18 mouse cellular contexts compared by ENCODE assay signal in the genomic region with DNA sequence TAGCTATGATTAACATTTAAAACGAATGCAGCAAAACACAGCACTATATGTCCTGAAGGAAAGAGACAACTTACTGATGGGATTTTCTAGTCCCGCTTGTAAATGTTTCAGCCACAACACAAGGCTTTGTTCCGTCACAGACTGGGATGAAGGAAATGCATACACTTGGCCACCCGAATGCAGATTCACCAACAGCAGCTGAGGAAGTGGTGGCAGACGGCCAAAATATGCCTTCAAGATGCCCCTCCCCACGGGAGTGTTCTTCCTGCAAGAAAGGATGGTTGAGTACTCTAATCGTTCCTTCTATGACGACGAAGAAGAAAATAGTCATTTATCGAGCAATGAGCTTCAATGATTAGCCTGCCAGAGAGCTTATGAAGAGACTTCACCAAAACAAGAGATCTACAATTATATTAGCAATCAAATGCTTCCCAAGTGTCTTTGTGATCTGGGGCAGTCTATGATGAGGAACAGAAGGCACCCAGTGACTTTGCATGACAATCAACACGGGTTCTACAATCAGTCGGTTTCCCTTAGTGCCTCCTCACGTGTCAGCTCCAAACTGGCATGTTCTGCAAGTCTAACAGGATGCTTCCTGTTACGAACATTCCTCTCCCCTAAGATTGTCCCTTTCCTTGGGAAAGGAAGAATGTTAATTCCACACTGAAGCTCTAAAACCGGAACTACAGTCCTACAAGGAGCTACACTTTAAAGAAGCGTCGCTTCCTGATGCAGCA.
DNase-seq lines count a peak whose midpoint lies in the region; ATAC-seq and TF ChIP-seq lines count a peak whose summit lies in the region.
"Had no signal": no experiment of that assay in that cellular context is flagged by ENCODE, and none has a peak within 500 bp of the region (broad histone marks: within the 10 kb centered on the region; RNA-seq: fewer than 3 reads in every experiment).

No protein-coding gene starts in this region.

- H3K27ac ChIP-seq in kidney, embryonic 16.5 days (ENCODE audit: low read length), result no peak overlapping the region
- no peak overlapping the region for H3K27ac ChIP-seq in midbrain, postnatal 0 days (ENCODE audit: low read depth, low read length)
- H3K27ac ChIP-seq in midbrain, embryonic 10.5 days (replicated peaks), result no peak overlapping the region
- H3K27ac ChIP-seq: embryonic facial prominence, embryonic 13.5 days; hindbrain, embryonic 10.5 days; intestine, embryonic 15.5 days; limb, embryonic 13.5 days had no signal

- H3K9ac ChIP-seq in kidney, embryonic 16.5 days (replicated peaks; ENCODE audit: low read length), result no peak overlapping the region
- H3K9ac ChIP-seq in midbrain, postnatal 0 days (replicated peaks; ENCODE audit: low read length, poor library complexity, severe bottlenecking), result no peak overlapping the region
- H3K9ac ChIP-seq: embryonic facial prominence, embryonic 13.5 days; heart, embryonic 12.5 days; intestine, embryonic 15.5 days; limb, embryonic 13.5 days; liver, postnatal 0 days had no signal

- no peaks in the 10 kb centered on the region for H3K36me3 ChIP-seq in kidney, embryonic 16.5 days (ENCODE audit: insufficient read depth, low read length)
- peaks cover 9% of the 10 kb centered on the region; the same call in 1 of the 2 replicates for H3K36me3 ChIP-seq in midbrain, postnatal 0 days (ENCODE audit: insufficient read depth, low read length)
- H3K36me3 ChIP-seq in midbrain, embryonic 10.5 days, result 0 out of 2 replicates have a peak, but pooled peaks cover 3% of the 10 kb centered on the region
- H3K36me3 ChIP-seq: intestine, embryonic 15.5 days had no signal

- WGBS in kidney, embryonic 16.5 days, result 77% methylated on average over 17 of the region's 17 CpGs
- 72% methylated on average over 17 of the region's 17 CpGs for WGBS in midbrain, postnatal 0 days
- 91% methylated on average over 17 of the region's 17 CpGs for WGBS in midbrain, embryonic 10.5 days

- H3K4me3 ChIP-seq in kidney, embryonic 16.5 days (ENCODE audit: low read length), result no peak overlapping the region
- H3K4me3 ChIP-seq in midbrain, postnatal 0 days (ENCODE audit: low read depth, low read length), result no peak overlapping the region
- no peak overlapping the region for H3K4me3 ChIP-seq in midbrain, embryonic 10.5 days
- H3K4me3 ChIP-seq: embryonic facial prominence, embryonic 13.5 days; heart, embryonic 12.5 days; hindbrain, embryonic 10.5 days; intestine, embryonic 15.5 days; limb, embryonic 13.5 days had no signal

- no peak overlapping the region for H3K4me2 ChIP-seq in kidney, embryonic 16.5 days (replicated peaks; ENCODE audit: low read depth, low read length)
- H3K4me2 ChIP-seq in midbrain, postnatal 0 days (ENCODE audit: low read depth, low read length, poor library complexity, severe bottlenecking), result no peak overlapping the region
- H3K4me2 ChIP-seq: embryonic facial prominence, embryonic 13.5 days; heart, embryonic 12.5 days; intestine, embryonic 15.5 days; limb, embryonic 13.5 days; midbrain, embryonic 11.5 days had no signal

- TF ChIP-seq CTCF in midbrain, postnatal 0 days (IDR thresholded peaks at IDR 0.05), result no peak

- ATAC-seq in cerebellum, adult (ENCODE audit: insufficient number of reproducible peaks, low FRiP score, low TSS enrichment), result no peak
- ATAC-seq in kidney, embryonic 16.5 days (ENCODE audit: low FRiP score, low TSS enrichment), result no peak
- no peak for ATAC-seq in midbrain, postnatal 0 days (ENCODE audit: low FRiP score)
- ATAC-seq: intestine, embryonic 15.5 days; liver, postnatal 0 days had no signal

- H3K4me1 ChIP-seq in kidney, embryonic 16.5 days (ENCODE audit: insufficient read depth, low read length), result 0 out of 2 replicates have a peak, but pooled peaks cover 4% of the 10 kb centered on the region
- H3K4me1 ChIP-seq in midbrain, postnatal 0 days (ENCODE audit: insufficient read depth, low read length), result no peaks in the 10 kb centered on the region
- H3K4me1 ChIP-seq in midbrain, embryonic 10.5 days, result no peaks in the 10 kb centered on the region
- H3K4me1 ChIP-seq: hindbrain, embryonic 10.5 days; intestine, embryonic 15.5 days; limb, embryonic 13.5 days had no signal

- no peaks in the 10 kb centered on the region for H3K9me3 ChIP-seq in kidney, embryonic 16.5 days (ENCODE audit: low read length)
- no peaks in the 10 kb centered on the region for H3K9me3 ChIP-seq in midbrain, postnatal 0 days (ENCODE audit: low read length)
- H3K9me3 ChIP-seq in midbrain, embryonic 10.5 days (replicated peaks), result no peaks in the 10 kb centered on the region
- H3K9me3 ChIP-seq: embryonic facial prominence, embryonic 13.5 days; heart, embryonic 12.5 days; hindbrain, embryonic 10.5 days; intestine, embryonic 15.5 days; limb, embryonic 13.5 days had no signal

- no peaks in the 10 kb centered on the region for H3K27me3 ChIP-seq in kidney, embryonic 16.5 days (ENCODE audit: insufficient read depth, low read length)
- H3K27me3 ChIP-seq in midbrain, postnatal 0 days (ENCODE audit: insufficient read depth, low read length), result no peaks in the 10 kb centered on the region
- no peaks in the 10 kb centered on the region for H3K27me3 ChIP-seq in midbrain, embryonic 10.5 days (ENCODE audit: low read depth, poor library complexity, severe bottlenecking)
- H3K27me3 ChIP-seq: embryonic facial prominence, embryonic 13.5 days; heart, embryonic 12.5 days; intestine, embryonic 15.5 days; limb, embryonic 13.5 days had no signal

- DNase-seq in cerebellum, postnatal 10 days, result peak; percentile 35 to 40
- peak; percentile 21 for DNase-seq in kidney, postnatal 14 days
- DNase-seq in midbrain, postnatal 0 days (ENCODE audit: low spot score), result peak; percentile 19
- DNase-seq in midbrain, embryonic 10.5 days (ENCODE audit: low spot score), result no peak
- DNase-seq in lung, postnatal 14 days, result peak; percentile 32
- DNase-seq in retina, postnatal 1 day, result no peak
- DNase-seq: adrenal gland, postnatal 36 days; cerebellum, adult 11 months; gastrocnemius, postnatal 25 days; liver, postnatal 0 days had no signal

Comparison
In these comparisons a context has a peak if more than half of its experiments do, and no peak if none do; other contexts are left out.
1. DNase-seq: peak in cerebellum, postnatal 10 days (2 of 2), kidney, postnatal 14 days (single experiment), midbrain, postnatal 0 days (single experiment) and lung, postnatal 14 days (single experiment); none in midbrain, embryonic 10.5 days (single experiment) and retina, postnatal 1 day (single experiment).